Mouse (Mus musculus): ENCODE measurements around the gene Ccdc24.

DNA sequence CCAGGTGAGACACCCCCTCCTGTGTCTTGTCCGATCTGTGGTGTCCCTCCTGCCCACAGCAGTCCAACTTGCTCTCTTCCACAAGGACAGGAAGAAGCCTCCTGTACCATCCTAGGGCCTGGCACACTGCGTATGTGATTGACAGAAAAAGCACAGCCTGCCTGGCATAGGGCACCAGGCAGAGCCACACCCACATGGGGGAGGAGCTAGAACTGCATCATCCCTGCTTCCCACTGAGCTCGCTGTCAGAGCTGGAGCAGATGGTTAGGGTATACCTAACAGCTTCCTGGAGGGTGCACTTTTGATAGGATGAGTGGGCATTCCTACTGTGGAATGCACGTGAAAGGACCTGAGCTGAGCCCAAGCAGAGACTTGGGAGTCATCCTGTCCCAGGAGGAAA, 9.5 kb downstream of the Ccdc24 start:
- TF ChIP-seq CTCF (IDR thresholded peaks at IDR 0.05; ENCODE audit: borderline replicate concordance, control insufficient read depth, extremely low read depth, insufficient read depth, low read length, poor library complexity) (no peak), POLR2A (IDR thresholded peaks at IDR 0.05; ENCODE audit: control insufficient read depth, extremely low read depth, insufficient read depth, low read length, poor library complexity) (no peak)

Measured in thymus, adult 2 months (tissue).